Mouse (Mus musculus): ENCODE results near the gene Cfap45.

DNA sequence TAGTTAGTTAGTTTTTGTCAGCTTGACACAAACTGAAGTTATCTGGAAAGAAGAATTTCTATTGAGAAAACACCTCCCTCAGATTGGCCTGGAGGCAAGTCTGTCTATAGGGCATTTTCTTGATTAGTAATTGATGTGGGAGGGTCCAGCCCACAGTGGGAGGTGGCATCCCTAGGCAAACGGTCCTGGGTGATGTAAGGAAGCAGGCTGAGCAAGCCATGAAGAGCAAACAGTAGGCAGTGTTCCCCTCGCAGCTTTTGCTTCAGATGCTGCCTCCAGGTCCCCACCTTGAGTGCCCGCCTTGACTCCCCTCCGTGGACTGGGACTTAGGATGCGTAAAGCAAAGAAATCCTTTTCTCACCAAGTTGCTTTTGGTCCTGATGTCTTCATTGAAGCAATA is 11.4 kb upstream of the Cfap45 start:
- TF ChIP-seq TCF12 (IDR thresholded peaks at IDR 0.05; ENCODE audit: insufficient read depth, poor library complexity, severe bottlenecking), result no peak
- TF ChIP-seq USF1 (IDR thresholded peaks at IDR 0.05; ENCODE audit: low read depth), result no peak
- no peak for TF ChIP-seq POLR2A (IDR thresholded peaks at IDR 0.05; ENCODE audit: insufficient read length, low read depth)
- no peak for TF ChIP-seq CEBPB (IDR thresholded peaks at IDR 0.05; ENCODE audit: insufficient read depth, poor library complexity, severe bottlenecking)
- TF ChIP-seq MYOG (IDR thresholded peaks at IDR 0.05; ENCODE audit: control insufficient read depth in 1 of 3, insufficient read depth in 1 of 3, insufficient read length in 2 of 3, low read depth in 2 of 3), result no peak
- TF ChIP-seq E2F4 (IDR thresholded peaks at IDR 0.05; ENCODE audit: insufficient read depth), result no peak

Data from myocyte (in vitro differentiated cells).